In genomic region chr19:10148555-10148954, GRCm38 (mm10) we compare ENCODE assay signal across 11 mouse cellular contexts. TPM values are rescaled to one million over a fixed set of nuclear protein-coding genes. Genes with fewer than 3 reads are reported as not detected.
DNase-seq lines count a peak whose midpoint lies in the region; ATAC-seq lines count a peak whose summit lies in the region.
"Had no signal": no experiment of that assay in that cellular context is flagged by ENCODE, and none has a peak within 500 bp of the region (broad histone marks: within the 10 kb centered on the region; RNA-seq: fewer than 3 reads in every experiment).

No protein-coding gene starts in this region.

- intact Hi-C loops in heart, postnatal 10 days (cut with DNase I): no loop called here

- no peak for ATAC-seq in erythroblast, adult 5-6 weeks (replicated peaks; ENCODE audit: low FRiP score, poor library complexity, severe bottlenecking)
- ATAC-seq: forebrain, embryonic 16.5 days had no signal

- peak; percentile 19 for DNase-seq in kidney, adult 11 months
- no peak for DNase-seq in kidney, adult 18-20 months
- DNase-seq in Muller cell, postnatal 12 days (ENCODE audit: inconsistent ontology term): peak; percentile 23
- DNase-seq in brain, adult 2 months (ENCODE audit: low read depth, low spot score): peak; percentile 57
- DNase-seq in heart, postnatal 10 days: peak; percentile 13 to 25
- DNase-seq in natural killer cell, adult 2 months (ENCODE audit: low spot score in 2 of 2): no peak
- DNase-seq in layer of hippocampus, adult 9-10 months (ENCODE audit: low spot score): no peak
- DNase-seq: cerebellum, adult 2 months; liver, embryonic 13.5 days had no signal

RNA-seq across cellular contexts. Expression of gene Fads1, which starts 34.1 kb away (rescaled TPM):
- total RNA-seq in heart, postnatal 10 days (2021): 10 to 100 TPM; 34.7 to 35.7 TPM
- 19.2 and 38.2 TPM in 2 replicates for total RNA-seq in erythroblast, adult 5-6 weeks (2015; ENCODE audit: low replicate concordance)
- 13.0 and 15.6 TPM in 2 replicates for total RNA-seq in erythroblast, adult 5-6 weeks (2017; ENCODE audit: low replicate concordance)

RNA-seq across cellular contexts. Expression of gene Fads2, which starts 47.0 kb away (rescaled TPM):
- total RNA-seq in heart, postnatal 10 days (2021): 10 to 100 TPM; 11.3 to 14.4 TPM
- 5.2 and 9.0 TPM in 2 replicates for total RNA-seq in erythroblast, adult 5-6 weeks (2015; ENCODE audit: low replicate concordance)
- 4.6 and 5.8 TPM in 2 replicates for total RNA-seq in erythroblast, adult 5-6 weeks (2017; ENCODE audit: low replicate concordance)

RNA-seq across cellular contexts. Expression of gene Tmem258, which starts 55.3 kb away (rescaled TPM):
- total RNA-seq in heart, postnatal 10 days (2021): 100 to 1,000 TPM; 145 TPM
- total RNA-seq in erythroblast, adult 5-6 weeks (2015; ENCODE audit: low replicate concordance): 87.8 and 120 TPM in 2 replicates
- 49.7 and 60.6 TPM in 2 replicates for total RNA-seq in erythroblast, adult 5-6 weeks (2017; ENCODE audit: low replicate concordance)

RNA-seq across cellular contexts. Expression of gene Fen1, which starts 55.4 kb away (rescaled TPM):
- total RNA-seq in heart, postnatal 10 days (2021): 10 to 100 TPM; 12.3 to 14.4 TPM
- 15.2 and 26.3 TPM in 2 replicates for total RNA-seq in erythroblast, adult 5-6 weeks (2015; ENCODE audit: low replicate concordance)
- total RNA-seq in erythroblast, adult 5-6 weeks (2017; ENCODE audit: low replicate concordance): 38.4 and 58.1 TPM in 2 replicates

Comparison
In these comparisons a context has a peak if more than half of its experiments do, and no peak if none do; other contexts are left out.
1. DNase-seq: peak in kidney, adult 11 months (single experiment), Muller cell, postnatal 12 days (single experiment), brain, adult 2 months (single experiment) and heart, postnatal 10 days (2 of 2); none in kidney, adult 18-20 months (single experiment), natural killer cell, adult 2 months (0 of 2) and layer of hippocampus, adult 9-10 months (single experiment).